Mouse (Mus musculus): Measurements from ENCODE around the gene Rtf1. TPM values are rescaled to one million over a fixed set of nuclear protein-coding genes. Genes with fewer than 3 reads are reported as not detected.

The Rtf1 gene
- polyA plus RNA-seq, 1 experiment from 2014 or later, result 24.0 TPM

- Histone ChIP-seq H3K27me3 (ENCODE audit: control insufficient read depth, insufficient read depth, low read length) (no peaks in the 10 kb centered on the region), H3K36me3 (ENCODE audit: control insufficient read depth, insufficient read depth, low read length) (no peaks in the 10 kb centered on the region), H3K4me2 (peak overlapping the region; percentile 72), H3K4me3 (ENCODE audit: low read depth, low read length) (peak overlapping the region; percentile 98), H3K27ac (ENCODE audit: low read depth, low read length) (no peak overlapping the region), H3K9me3 (replicated peaks; ENCODE audit: control insufficient read depth, low read length) (no peaks in the 10 kb centered on the region), H3K4me1 (ENCODE audit: control insufficient read depth, insufficient read depth, low read length) (peaks cover 6% of the 10 kb centered on the region; the same call in 1 of the 2 replicates), H3K9ac (ENCODE audit: low read depth, low read length) (peak overlapping the region; percentile 95)
- ATAC-seq (replicated peaks; ENCODE audit: insufficient number of reproducible peaks, low FRiP score, low TSS enrichment), result no peak
- 7% methylated on average over 5 of the region's 5 CpGs for WGBS (ENCODE audit: insufficient replicate concordance)
Measured at GRCm38 (mm10) chr2:119675831-119676230, 963 bp downstream of the Rtf1 start.

DNA sequence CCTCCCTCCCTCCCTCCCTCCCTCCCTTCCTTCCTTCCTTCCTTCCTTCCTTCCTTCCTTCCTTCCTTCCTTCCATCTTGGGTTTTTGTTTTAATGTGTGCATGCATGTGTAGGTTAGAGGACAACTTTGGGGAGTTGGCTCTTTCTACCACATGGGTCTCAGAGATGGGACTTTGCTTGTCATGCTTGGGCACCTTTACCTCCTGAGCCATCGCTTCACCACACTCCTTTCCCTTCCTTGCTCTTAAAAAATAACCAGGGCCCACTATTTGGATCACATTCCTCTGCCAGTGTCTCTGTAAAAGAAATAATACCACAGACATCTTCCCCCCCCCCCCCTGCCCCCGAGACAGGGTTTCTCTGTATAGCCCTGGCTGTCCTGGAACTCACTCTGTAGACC is 8.8 kb downstream of the Rtf1 start:
- no peak overlapping the region for H3K4me3 ChIP-seq (ENCODE audit: low read depth, low read length)
- no peaks in the 10 kb centered on the region for H3K9me3 ChIP-seq (replicated peaks; ENCODE audit: control insufficient read depth, low read length)
- peaks cover 7% of the 10 kb centered on the region; the same call in 1 of the 2 replicates for H3K4me1 ChIP-seq (ENCODE audit: control insufficient read depth, insufficient read depth, low read length)
- no peak overlapping the region for H3K27ac ChIP-seq (ENCODE audit: low read depth, low read length)
- 78% methylated on average over 2 of the region's 2 CpGs for WGBS (ENCODE audit: insufficient replicate concordance)
- H3K4me2 ChIP-seq, result no peak overlapping the region
- H3K9ac ChIP-seq (ENCODE audit: low read depth, low read length), result no peak overlapping the region
- no peaks in the 10 kb centered on the region for H3K27me3 ChIP-seq (ENCODE audit: control insufficient read depth, insufficient read depth, low read length)
- H3K36me3 ChIP-seq (ENCODE audit: control insufficient read depth, insufficient read depth, low read length), result peaks cover 2% of the 10 kb centered on the region; the same call in 1 of the 2 replicates
- ATAC-seq (replicated peaks; ENCODE audit: insufficient number of reproducible peaks, low FRiP score, low TSS enrichment), result no peak

DNA sequence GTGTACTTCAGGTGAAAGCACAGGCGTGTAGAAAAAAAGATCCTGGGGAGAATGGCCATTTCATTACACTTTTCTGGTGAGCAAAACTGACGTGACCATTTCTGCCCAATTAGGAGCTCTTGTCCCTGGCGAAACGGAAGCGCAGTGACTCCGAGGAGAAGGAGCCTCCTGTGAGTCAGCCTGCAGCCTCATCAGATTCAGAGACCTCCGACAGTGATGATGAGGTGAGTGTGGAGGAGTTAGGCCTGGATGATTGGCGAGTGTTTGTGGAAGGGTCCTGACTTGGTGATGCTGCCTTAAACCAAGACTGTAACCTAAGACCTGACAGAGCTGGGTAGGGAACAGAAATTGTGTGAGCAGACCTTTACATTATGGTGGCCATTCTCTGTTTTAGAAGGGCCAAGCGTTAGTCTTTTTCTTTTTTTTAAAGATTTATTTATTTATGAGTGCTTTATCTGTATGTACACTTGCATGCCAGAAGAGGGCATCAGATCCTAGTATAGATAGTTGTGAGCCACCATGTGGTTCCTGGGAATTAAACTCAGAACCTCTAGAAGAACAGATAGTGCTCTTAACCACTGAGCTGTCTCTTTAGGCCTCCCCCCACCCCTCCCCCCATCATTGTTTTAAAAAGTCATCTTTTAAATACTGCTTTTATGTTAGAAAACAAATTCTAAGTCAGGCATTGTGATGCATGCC is 17.3 kb downstream of the Rtf1 start:
- no peak overlapping the region for H3K4me2 ChIP-seq
- H3K27me3 ChIP-seq (ENCODE audit: control insufficient read depth, insufficient read depth, low read length), result no peaks in the 10 kb centered on the region
- H3K27ac ChIP-seq (ENCODE audit: low read depth, low read length), result no peak overlapping the region
- H3K9ac ChIP-seq (ENCODE audit: low read depth, low read length), result no peak overlapping the region
- no peak for ATAC-seq (replicated peaks; ENCODE audit: insufficient number of reproducible peaks, low FRiP score, low TSS enrichment)
- no peaks in the 10 kb centered on the region for H3K36me3 ChIP-seq (ENCODE audit: control insufficient read depth, insufficient read depth, low read length)
- 0 out of 2 replicates have a peak, but pooled peaks cover 5% of the 10 kb centered on the region for H3K4me1 ChIP-seq (ENCODE audit: control insufficient read depth, insufficient read depth, low read length)
- 78% methylated on average over 9 of the region's 9 CpGs for WGBS (ENCODE audit: insufficient replicate concordance)
- H3K4me3 ChIP-seq (ENCODE audit: low read depth, low read length), result no peak overlapping the region
- H3K9me3 ChIP-seq (replicated peaks; ENCODE audit: control insufficient read depth, low read length), result no peaks in the 10 kb centered on the region

DNA sequence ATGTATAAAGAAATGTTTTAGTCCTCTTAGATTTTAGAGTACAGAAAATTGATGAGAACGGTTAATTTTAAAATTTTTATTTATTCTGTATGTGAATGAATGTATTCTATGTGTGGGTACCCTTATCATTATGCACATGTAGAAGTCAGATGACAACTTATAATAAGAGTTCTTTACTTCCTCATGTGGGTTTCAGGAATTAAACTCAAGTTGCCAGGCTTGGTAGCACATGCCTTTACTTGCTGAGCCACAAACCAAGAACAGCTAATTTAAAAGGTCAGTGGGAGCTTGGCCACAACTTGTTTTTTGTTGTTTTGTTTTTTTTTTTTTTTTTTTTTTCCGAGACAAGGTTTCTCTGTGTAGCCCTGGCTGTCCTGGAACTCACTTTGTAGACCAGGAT is 20.0 kb downstream of the Rtf1 start:
- Histone ChIP-seq H3K4me3 (ENCODE audit: low read depth, low read length) (no peak overlapping the region), H3K4me2 (no peak overlapping the region), H3K27me3 (ENCODE audit: control insufficient read depth, insufficient read depth, low read length) (no peaks in the 10 kb centered on the region), H3K9ac (ENCODE audit: low read depth, low read length) (no peak overlapping the region), H3K27ac (ENCODE audit: low read depth, low read length) (no peak overlapping the region), H3K36me3 (ENCODE audit: control insufficient read depth, insufficient read depth, low read length) (no peaks in the 10 kb centered on the region), H3K9me3 (replicated peaks; ENCODE audit: control insufficient read depth, low read length) (no peaks in the 10 kb centered on the region), H3K4me1 (ENCODE audit: control insufficient read depth, insufficient read depth, low read length) (0 out of 2 replicates have a peak, but pooled peaks cover 5% of the 10 kb centered on the region)
- 81% methylated on average over 2 of the region's 2 CpGs for WGBS (ENCODE audit: insufficient replicate concordance)
- ATAC-seq (replicated peaks; ENCODE audit: insufficient number of reproducible peaks, low FRiP score, low TSS enrichment), result no peak

GRCm38 (mm10) chr2:119696111-119696510 is 21.2 kb downstream of the Rtf1 start:
- WGBS (ENCODE audit: insufficient replicate concordance), result 76% methylated on average over 1 of the region's 1 CpGs
- no peaks in the 10 kb centered on the region for H3K27me3 ChIP-seq (ENCODE audit: control insufficient read depth, insufficient read depth, low read length)
- no peaks in the 10 kb centered on the region for H3K36me3 ChIP-seq (ENCODE audit: control insufficient read depth, insufficient read depth, low read length)
- H3K9ac ChIP-seq (ENCODE audit: low read depth, low read length), result no peak overlapping the region
- no peak overlapping the region for H3K27ac ChIP-seq (ENCODE audit: low read depth, low read length)
- no peak overlapping the region for H3K4me2 ChIP-seq
- no peak for ATAC-seq (replicated peaks; ENCODE audit: insufficient number of reproducible peaks, low FRiP score, low TSS enrichment)
- H3K9me3 ChIP-seq (replicated peaks; ENCODE audit: control insufficient read depth, low read length), result no peaks in the 10 kb centered on the region
- H3K4me1 ChIP-seq (ENCODE audit: control insufficient read depth, insufficient read depth, low read length), result no peaks in the 10 kb centered on the region
- H3K4me3 ChIP-seq (ENCODE audit: low read depth, low read length), result no peak overlapping the region

DNA sequence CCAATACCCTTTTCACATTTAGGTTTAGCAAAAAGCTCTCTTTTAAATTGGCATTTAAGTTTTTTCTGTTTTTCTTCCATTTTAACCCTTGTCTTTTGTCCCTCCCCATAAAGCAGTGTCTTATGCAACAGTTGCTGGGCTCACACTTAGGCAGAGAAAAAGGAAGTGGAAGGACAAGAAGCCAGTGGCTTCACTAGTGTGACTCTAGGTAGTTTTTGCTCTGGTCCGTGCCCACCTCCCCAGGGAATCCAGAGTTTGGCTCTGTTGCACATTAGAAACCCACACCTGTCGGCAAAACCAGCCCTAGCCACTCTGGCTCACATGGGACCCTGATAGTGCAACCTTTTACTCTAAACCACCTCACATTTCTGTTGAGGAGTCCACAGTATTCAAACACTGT is 23.6 kb downstream of the Rtf1 start:
- WGBS (ENCODE audit: insufficient replicate concordance), result 78% methylated on average over 2 of the region's 2 CpGs
- H3K27me3 ChIP-seq (ENCODE audit: control insufficient read depth, insufficient read depth, low read length), result no peaks in the 10 kb centered on the region
- no peaks in the 10 kb centered on the region for H3K9me3 ChIP-seq (replicated peaks; ENCODE audit: control insufficient read depth, low read length)
- no peaks in the 10 kb centered on the region for H3K36me3 ChIP-seq (ENCODE audit: control insufficient read depth, insufficient read depth, low read length)
- no peak overlapping the region for H3K4me2 ChIP-seq
- ATAC-seq (replicated peaks; ENCODE audit: insufficient number of reproducible peaks, low FRiP score, low TSS enrichment), result no peak
- H3K9ac ChIP-seq (ENCODE audit: low read depth, low read length), result no peak overlapping the region
- no peaks in the 10 kb centered on the region for H3K4me1 ChIP-seq (ENCODE audit: control insufficient read depth, insufficient read depth, low read length)
- no peak overlapping the region for H3K4me3 ChIP-seq (ENCODE audit: low read depth, low read length)
- no peak overlapping the region for H3K27ac ChIP-seq (ENCODE audit: low read depth, low read length)

GRCm38 (mm10) chr2:119699962-119700361 is 25.1 kb downstream of the Rtf1 start:
- no peak overlapping the region for H3K4me3 ChIP-seq (ENCODE audit: low read depth, low read length)
- ATAC-seq (replicated peaks; ENCODE audit: insufficient number of reproducible peaks, low FRiP score, low TSS enrichment), result no peak
- peaks cover 2% of the 10 kb centered on the region; the same call in 1 of the 2 replicates for H3K36me3 ChIP-seq (ENCODE audit: control insufficient read depth, insufficient read depth, low read length)
- H3K9ac ChIP-seq (ENCODE audit: low read depth, low read length), result no peak overlapping the region
- H3K4me1 ChIP-seq (ENCODE audit: control insufficient read depth, insufficient read depth, low read length), result no peaks in the 10 kb centered on the region
- H3K27me3 ChIP-seq (ENCODE audit: control insufficient read depth, insufficient read depth, low read length), result no peaks in the 10 kb centered on the region
- no peak overlapping the region for H3K27ac ChIP-seq (ENCODE audit: low read depth, low read length)
- 91% methylated on average over 3 of the region's 3 CpGs for WGBS (ENCODE audit: insufficient replicate concordance)
- H3K9me3 ChIP-seq (replicated peaks; ENCODE audit: control insufficient read depth, low read length), result no peaks in the 10 kb centered on the region
- no peak overlapping the region for H3K4me2 ChIP-seq

DNA sequence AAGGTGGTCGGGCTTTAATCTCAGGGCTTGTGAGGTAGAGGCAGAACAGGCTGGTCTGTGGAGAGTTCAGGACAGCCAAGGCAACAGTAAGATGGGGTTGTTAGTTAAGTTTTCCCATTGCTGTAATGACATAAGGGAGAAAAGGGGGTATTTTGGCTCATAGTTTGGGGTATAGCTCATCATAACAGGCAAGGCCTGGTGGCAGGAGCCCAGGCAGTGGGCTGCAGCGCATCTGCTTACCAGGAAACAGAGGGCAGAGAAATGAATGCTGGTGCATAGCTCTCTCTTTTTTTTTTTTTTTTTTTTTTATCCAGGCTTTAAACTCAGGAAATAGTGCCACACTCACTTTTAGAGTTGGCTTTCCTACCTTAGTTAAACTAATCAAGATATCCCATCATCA is 28.3 kb downstream of the Rtf1 start:
- Histone ChIP-seq H3K27ac (ENCODE audit: low read depth, low read length) (no peak overlapping the region), H3K27me3 (ENCODE audit: control insufficient read depth, insufficient read depth, low read length) (no peaks in the 10 kb centered on the region), H3K4me2 (no peak overlapping the region), H3K4me3 (ENCODE audit: low read depth, low read length) (no peak overlapping the region), H3K9ac (ENCODE audit: low read depth, low read length) (no peak overlapping the region), H3K4me1 (ENCODE audit: control insufficient read depth, insufficient read depth, low read length) (no peaks in the 10 kb centered on the region), H3K9me3 (replicated peaks; ENCODE audit: control insufficient read depth, low read length) (no peaks in the 10 kb centered on the region), H3K36me3 (ENCODE audit: control insufficient read depth, insufficient read depth, low read length) (peaks cover 8% of the 10 kb centered on the region)
- ATAC-seq (replicated peaks; ENCODE audit: insufficient number of reproducible peaks, low FRiP score, low TSS enrichment), result no peak
- WGBS (ENCODE audit: insufficient replicate concordance), result 88% methylated on average over 2 of the region's 2 CpGs

GRCm38 (mm10) chr2:119707676-119708075 is 32.8 kb downstream of the Rtf1 start:
- Histone ChIP-seq H3K9me3 (replicated peaks; ENCODE audit: control insufficient read depth, low read length) (no peaks in the 10 kb centered on the region), H3K4me3 (ENCODE audit: low read depth, low read length) (no peak overlapping the region), H3K36me3 (ENCODE audit: control insufficient read depth, insufficient read depth, low read length) (peaks cover 18% of the 10 kb centered on the region), H3K27me3 (ENCODE audit: control insufficient read depth, insufficient read depth, low read length) (no peaks in the 10 kb centered on the region), H3K4me2 (no peak overlapping the region), H3K27ac (ENCODE audit: low read depth, low read length) (no peak overlapping the region), H3K9ac (ENCODE audit: low read depth, low read length) (no peak overlapping the region), H3K4me1 (ENCODE audit: control insufficient read depth, insufficient read depth, low read length) (no peaks in the 10 kb centered on the region)
- 84% methylated on average over 3 of the region's 3 CpGs for WGBS (ENCODE audit: insufficient replicate concordance)
- no peak for ATAC-seq (replicated peaks; ENCODE audit: insufficient number of reproducible peaks, low FRiP score, low TSS enrichment)
